Mouse (Mus musculus): Measurements from ENCODE around the gene 1700025G04Rik.

Gene 1700025G04Rik

DNA sequence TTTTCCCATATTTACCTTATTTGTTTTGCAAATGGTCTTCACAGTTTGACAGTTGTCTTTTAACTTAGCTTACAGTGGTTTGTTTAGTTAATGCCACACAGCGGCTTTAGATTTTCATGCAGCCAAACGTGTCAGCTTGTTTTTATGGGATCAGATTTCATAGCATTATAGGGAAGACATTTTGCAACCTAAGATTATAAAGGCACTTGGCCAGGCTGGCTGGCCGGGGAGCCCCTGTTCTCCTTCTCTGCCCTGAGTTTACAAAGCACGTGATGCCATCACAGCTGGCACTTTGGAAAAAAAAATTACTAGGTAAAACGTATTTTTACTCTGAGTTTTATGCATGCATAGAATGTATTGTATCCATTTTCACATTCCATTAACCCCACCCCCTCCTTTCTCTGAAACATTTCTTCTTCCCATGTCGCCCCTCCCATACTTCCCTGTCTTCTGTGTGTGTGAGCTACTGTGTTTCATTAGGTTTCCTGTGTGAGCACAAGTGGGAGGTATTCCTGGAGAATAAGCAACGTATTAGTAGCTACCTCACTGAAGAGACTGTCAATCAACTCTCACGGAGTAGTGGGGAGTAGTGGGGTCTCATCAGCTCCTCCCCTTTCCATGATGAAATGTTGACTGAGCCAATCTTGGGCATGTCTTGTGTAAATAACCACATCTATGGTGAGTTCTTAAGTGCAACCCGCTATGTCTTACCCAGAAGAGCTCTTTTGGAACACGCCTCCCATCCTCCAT lies 93.8 kb downstream of the 1700025G04Rik start:
- in situ Hi-C loops (cut with MseI, MboI), result no loop called here

DNA sequence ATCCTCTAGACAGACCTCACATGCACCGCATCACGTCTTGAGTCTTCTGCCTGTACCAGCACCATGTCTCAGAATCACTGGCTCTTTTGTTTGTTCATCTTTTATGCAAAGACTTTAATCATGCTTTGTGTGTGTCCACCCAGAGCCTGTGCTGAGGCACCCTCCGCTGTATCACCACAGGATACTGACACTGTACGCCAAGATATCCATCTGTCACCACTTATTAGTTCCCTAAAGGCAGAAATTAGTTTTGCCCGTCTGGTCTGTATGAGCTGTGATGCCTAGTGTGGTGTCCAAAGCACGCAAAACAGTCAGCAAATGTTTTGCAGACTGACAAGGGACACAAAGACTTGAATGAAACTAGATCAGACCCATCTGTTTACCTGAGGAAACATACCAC lies 95.7 kb downstream of the 1700025G04Rik start:
- in situ Hi-C loops (cut with MseI, MboI), result no loop called here

GRCm38 (mm10) chr1:151991505-151991904 lies 98.4 kb downstream of the 1700025G04Rik start:
- in situ Hi-C loops (cut with MseI, MboI), result no loop called here

GRCm38 (mm10) chr1:151990615-151991014 lies 99.3 kb downstream of the 1700025G04Rik start:
- in situ Hi-C loops (cut with MseI, MboI), result no loop called here

GRCm38 (mm10) chr1:151988713-151989112 lies 101.2 kb downstream of the 1700025G04Rik start:
- in situ Hi-C loops (cut with MseI, MboI), result no loop called here

GRCm38 (mm10) chr1:151988066-151988465 lies 101.9 kb downstream of the 1700025G04Rik start:
- in situ Hi-C loops (cut with MseI, MboI), result no loop called here

- in situ Hi-C loops (cut with MseI, MboI), result no loop called here
These were observed 103.7 kb downstream of the 1700025G04Rik start for GRCm38 (mm10) chr1:151986024-151986778.

DNA sequence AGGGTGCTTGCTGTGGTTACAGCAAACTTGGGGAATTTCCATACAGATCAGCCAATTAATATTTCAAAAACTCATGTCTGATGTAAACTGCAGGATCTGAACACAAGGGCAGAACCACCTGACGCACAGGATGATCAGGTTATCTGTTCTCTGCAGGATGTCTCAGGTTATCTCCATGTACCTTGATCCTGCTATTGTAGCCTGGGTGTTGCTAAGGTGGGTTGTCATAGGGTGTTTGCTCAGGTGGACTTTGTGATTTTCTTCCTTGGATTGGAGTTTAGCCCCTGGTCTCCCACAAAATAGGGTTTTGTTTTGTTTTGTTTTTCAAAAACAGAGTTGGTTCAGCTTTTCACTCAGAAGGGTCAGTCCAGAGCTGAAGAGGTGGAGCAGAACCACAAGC lies 104.9 kb downstream of the 1700025G04Rik start:
- in situ Hi-C loops (cut with MseI, MboI), result no loop called here

- in situ Hi-C loops (cut with MseI, MboI), result no loop called here
These were observed 105.9 kb downstream of the 1700025G04Rik start for GRCm38 (mm10) chr1:151983991-151984390.

DNA sequence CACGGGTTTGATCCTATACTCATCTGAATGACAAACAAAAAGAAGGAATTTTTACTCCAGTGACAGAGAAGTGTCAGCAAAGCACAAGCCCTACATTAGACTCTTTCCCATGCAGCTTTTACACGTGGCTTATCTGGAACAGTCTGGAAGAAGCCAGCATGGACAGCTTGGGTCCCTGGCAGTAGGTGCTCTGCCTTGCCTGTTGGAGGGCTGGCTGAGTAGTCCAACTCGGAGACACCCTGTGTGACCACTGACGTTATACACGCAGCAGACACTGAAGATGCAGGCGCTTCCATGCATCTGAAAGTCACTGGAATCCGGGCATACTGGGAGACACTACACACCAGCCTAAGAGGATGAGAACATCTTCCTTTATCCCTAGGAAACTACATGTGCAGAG lies 109.4 kb downstream of the 1700025G04Rik start:
- in situ Hi-C loops (cut with MseI, MboI), result no loop called here

DNA sequence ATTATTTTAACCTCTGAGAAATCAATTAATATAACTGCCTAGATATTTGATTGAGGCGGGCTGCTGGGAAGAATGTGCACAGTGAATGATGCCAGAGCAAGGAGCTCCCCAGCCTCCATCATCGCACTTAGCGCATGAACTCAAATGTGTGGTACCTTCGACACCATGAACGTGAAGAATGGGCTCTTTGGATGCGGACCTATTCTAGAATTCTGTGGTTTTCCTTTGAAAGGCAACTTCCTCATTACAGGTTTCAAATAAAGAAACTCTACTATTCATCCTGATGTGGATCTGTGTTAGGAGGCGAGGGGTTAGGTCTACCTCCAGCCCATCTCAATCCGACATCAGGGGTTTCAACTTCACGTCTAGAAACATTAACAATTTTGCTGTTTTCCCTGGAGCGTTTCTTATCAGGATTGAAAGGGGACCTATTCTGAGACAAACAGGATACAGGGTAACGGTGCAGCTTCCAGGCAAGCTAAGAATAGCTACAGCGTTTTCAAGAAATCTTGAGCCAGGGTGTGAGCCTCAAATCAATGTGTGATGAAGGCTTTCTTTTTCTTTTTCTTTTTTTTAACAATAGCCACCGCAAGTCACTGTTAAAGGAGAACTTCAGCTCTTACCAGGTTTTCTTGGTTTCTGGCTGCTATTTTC lies 110.0 kb downstream of the 1700025G04Rik start:
- in situ Hi-C loops (cut with MseI, MboI), result no loop called here

- in situ Hi-C loops (cut with MseI, MboI), result no loop called here
These were observed 111.2 kb downstream of the 1700025G04Rik start for GRCm38 (mm10) chr1:151978751-151979150.

- in situ Hi-C loops (cut with MseI, MboI), result no loop called here
These were observed 112.3 kb downstream of the 1700025G04Rik start for GRCm38 (mm10) chr1:151977596-151977995.

- in situ Hi-C loops (cut with MseI, MboI), result no loop called here
These were observed 113.1 kb downstream of the 1700025G04Rik start for GRCm38 (mm10) chr1:151976850-151977249.

DNA sequence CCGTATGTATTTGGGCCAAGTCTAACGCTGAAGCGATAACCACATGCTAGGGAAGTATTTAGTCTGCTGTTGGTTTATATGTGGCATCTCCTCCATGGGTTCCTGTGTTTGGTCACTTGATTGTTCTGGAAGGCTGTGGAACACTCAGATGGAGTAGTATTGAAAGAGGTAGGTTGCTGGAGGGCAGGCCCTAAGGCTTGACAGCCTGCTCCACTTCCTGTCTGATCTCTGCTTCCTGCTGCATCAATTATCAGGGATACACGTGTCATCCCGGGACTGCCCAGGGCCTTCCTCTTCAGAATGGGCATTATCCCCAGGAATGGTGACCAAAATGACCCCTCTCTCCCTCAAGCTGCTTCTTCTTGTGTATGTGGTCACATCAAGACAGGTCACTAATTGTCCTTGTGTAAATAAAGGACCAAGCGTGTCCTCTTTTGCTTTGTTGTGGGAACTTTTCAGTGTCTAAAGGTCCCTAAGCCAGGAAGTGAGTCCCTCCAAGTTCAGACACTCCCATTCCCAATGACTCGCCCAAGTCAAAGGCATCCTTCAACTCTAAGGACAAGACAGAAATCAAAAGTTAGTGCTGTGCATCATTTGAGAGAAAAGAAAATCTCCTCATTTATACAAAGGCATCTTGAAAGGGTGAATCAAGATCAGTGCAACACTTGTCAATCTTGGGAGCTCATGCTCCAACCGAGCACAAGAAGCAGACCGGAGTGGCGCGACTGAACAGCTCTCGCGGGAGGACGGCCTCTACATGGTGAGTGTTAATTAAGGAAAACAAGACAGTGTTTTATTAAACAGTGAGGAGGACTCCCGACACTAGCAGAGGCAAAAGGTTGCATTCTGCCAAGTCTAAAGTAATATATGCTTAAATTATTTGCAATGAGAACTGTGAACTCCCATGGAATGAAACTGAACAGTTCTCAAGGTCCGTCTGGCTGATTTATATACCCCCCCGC lies 114.2 kb downstream of the 1700025G04Rik start:
- in situ Hi-C loops (cut with MseI, MboI), result no loop called here

DNA sequence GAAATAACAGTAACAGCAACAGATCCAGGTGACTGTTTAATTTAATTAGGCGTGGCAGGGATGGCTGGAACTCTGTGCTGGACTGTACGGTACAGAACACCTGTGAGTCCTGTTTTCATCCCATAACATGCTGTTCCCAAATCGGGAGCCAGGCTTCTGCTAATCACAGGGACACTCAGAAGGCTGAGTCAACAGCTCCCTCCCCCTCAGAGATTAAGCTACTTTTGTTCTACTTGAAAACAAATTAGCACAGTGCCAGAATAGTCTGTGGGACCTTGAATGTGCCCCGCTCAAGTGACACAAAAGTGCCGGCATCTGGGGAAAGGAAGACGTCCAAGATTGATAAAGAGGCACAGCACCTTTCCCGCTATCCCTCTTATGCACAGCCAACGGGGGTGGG lies 115.0 kb downstream of the 1700025G04Rik start:
- in situ Hi-C loops (cut with MseI, MboI), result no loop called here

- in situ Hi-C loops (cut with MseI, MboI), result no loop called here
These were observed 115.5 kb downstream of the 1700025G04Rik start for GRCm38 (mm10) chr1:151974424-151974823.

- in situ Hi-C loops (cut with MseI, MboI), result no loop called here
These were observed 116.7 kb downstream of the 1700025G04Rik start for GRCm38 (mm10) chr1:151973110-151973700.

- in situ Hi-C loops (cut with MseI, MboI), result no loop called here
These were observed 118.3 kb downstream of the 1700025G04Rik start for GRCm38 (mm10) chr1:151971581-151971980.

GRCm38 (mm10) chr1:151968126-151968525 lies 121.8 kb downstream of the 1700025G04Rik start:
- in situ Hi-C loops (cut with MseI, MboI), result no loop called here

DNA sequence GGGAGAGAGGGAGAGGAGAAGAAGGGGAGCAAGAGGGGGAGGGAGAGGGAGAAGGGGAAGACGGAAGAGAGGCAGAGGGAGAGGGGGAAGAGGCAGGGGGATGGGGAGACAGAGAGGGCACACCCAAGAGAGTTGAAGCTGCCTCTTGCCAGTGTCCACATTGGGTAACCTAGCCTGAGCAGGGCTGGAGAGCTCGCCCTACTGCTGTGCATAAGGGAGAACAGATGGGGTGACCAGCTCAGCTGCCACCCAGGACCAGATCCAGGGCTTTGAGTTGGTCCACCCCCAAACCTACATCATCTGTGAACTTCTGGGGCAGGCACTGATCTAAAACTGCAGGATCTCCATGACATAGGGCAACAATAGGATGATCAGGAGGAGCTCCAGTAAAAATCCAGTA lies 125.1 kb downstream of the 1700025G04Rik start:
- in situ Hi-C loops (cut with MseI, MboI), result no loop called here

All from mouse trophoblast stem cell (cell line).